Mouse (Mus musculus) ovary, adult 18-20 months (tissue): ENCODE measurements around the gene Jmjd8.

ENCODE experiments used
- DNase-seq: peaks from one replicate; pipeline ENCODE4 v3.0.0; 2022; ENCODE audit warnings: low spot score, mixed read lengths

Gene Jmjd8

DNA sequence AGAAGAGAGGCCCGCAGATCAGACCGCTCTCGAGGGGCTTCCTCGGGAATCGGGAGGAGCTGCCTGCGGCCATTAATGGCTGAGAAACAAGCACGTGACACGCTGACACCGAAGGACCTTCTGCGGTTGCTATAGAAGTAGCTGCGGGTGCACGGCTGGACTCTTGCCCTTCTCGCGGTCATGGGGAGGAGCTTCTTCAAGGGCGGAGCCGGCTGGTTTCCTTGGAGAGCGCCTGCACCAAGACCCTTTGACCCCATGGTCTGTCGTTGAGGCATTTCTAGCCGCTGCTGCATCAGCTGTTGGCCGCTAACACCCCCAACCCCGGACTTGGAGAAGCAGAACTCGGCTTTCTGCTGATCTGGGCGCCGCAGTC is 4.6 kb downstream of the Jmjd8 start, which contains the start of gene Stub1:
Stub1 (minus strand) TSS at position 114 of the 373 bp plus-strand sequence.
- DNase-seq = peak; percentile 94

DNA sequence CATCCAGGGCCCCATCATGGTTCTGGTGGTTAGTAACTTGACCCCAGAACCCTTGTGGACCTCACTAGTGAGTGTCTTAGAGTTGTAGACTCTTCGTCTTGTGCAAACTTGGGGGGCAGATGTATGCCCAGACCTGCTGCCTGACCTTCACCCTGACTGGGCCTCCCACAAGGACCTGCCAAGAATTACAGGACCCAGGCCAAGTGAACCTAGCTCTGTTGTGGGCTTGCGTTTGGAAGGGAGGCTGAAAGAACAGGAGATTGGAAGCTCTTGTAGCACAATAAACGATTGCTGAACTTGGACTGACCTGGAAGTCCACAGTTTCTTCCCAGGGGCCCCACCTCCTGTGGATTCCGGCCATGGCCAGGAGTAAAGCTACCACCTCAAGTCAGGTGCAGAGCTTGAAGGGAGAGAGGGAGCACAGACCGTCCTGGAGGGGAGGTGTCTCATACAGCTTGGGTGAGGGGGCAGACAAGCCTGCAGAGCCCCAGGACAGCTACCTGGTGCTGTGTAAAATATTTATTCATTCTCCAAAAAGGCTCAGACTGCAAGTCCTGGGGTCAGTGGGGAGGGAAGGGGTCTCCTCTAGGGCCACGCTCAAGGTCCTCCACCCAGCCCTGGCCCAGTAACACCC is 5.4 kb downstream of the Jmjd8 start:
- DNase-seq = no peak

DNA sequence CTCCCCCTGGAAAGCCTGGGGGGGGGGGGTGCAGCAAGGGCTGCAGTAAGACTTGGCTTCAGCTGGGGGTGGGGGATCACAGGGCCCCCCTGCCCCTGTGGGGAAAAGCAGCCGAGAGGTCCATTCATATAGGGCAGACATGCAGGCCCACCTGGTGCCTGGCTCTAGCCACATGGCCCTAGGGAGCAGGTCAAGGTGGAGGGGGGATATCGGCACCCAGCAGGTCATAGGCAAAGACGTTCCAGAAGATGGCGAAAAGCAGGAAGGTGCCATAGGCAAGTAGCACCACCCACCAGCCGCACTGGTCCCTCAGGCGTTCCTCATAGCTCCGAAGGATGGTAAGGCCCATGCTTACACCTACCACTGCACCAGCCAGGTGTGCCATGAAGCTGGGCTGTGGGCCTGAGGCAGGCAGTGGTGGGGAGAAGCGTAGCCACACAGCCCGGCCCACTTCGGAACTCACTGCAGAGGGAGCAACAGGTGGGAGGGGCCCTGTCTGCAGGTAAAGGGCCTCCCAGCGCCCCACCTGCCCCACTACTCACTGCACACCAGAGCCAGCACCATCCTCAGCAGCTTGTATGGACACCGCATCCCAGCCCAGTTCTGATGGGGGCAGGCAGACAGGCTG is 6.0 kb downstream of the Jmjd8 start:
- DNase-seq = no peak

DNA sequence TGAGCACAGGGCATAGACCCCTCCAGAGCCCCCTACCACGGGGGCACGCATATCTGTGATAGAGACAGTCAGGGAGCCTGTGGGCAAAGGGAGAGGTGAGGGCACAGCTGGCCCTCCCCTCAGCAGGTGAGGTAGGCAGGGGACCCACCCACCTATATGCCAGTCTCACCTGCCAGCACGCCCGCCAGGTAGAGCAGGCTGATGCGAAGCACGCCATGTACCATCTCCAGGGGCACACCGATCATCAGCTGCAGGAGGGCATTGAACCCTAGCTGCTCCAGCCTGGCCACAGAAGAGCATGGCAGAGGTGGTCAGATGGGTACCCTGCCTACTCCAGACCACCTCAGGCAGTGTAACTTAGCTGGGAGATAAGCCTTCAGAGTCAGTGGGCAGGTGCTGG is 6.6 kb downstream of the Jmjd8 start:
- no peak for DNase-seq

DNA sequence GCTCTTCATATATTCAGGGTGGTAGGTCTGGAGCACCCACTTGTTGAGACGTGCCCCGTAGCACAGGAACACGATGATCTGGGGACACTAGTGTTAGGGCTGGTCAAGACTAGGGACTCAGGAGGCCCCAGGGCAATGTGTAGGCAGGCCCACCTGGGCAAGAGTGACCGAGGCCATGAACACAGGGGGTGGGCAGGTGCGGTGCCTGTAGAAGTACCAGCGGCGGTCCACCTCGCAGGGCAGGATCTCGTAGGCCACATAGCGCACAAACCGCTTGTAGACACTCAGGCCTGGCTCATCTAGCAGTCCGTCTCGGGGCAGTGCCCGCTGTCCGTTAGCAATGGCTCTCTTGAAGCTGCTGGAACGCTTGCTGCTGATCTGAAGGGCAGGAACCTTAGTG is 7.1 kb downstream of the Jmjd8 start:
- no peak for DNase-seq

DNA sequence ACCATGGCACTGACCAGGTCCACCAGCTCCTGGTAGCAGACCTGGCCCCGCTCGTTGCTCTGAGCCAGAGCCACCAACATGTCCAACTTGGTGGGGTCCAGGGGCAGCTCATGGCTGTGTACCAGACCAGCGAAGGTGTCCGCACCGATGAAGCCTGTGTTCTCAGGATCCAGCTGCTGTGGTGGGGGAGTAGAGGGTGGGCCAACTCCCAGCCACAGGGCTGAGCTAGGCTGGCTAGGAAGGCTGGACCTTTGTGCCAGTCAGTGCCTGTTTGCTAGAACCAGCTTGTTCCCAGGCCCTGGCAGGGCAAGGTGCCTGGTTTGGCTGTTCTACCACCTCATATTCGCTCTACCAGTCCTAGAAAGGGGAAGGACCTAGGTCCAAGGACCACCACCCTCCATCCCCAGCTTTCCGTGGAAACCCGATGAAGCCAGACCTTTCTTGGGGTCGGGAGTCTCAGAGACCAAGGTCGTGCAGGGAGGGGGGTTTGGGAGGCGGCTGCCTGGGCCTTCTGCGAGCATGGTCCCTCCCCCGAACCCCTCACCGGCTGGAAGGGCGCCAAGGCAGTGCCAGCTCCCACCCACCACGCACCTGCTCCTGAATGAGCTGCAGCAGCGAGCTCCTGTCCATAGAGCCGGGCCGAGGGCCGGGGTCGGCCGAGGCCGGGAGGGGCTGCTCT is 7.9 kb downstream of the Jmjd8 start:
- no peak for DNase-seq

DNA sequence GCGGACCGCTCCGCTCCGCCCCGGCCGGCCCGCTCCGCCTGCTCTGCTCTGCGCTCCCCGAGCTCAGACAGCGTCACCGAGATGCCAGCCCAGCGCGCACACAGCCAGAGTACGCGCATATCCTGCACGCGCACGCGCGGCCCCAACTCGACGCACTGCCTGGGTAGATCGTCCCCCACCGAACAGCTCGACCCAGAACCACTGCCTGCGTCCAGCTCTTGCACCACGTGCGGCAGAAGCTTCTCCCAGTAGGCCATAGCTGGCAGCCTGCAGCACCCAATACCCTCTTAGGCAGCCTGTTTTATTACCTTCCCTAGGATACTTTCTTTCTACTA is 8.4 kb downstream of the Jmjd8 start, which contains the start of gene Rhbdl1:
Rhbdl1 (minus strand) TSS at position 220 of the 335 bp plus-strand sequence.
- peak; percentile 71 for DNase-seq

DNA sequence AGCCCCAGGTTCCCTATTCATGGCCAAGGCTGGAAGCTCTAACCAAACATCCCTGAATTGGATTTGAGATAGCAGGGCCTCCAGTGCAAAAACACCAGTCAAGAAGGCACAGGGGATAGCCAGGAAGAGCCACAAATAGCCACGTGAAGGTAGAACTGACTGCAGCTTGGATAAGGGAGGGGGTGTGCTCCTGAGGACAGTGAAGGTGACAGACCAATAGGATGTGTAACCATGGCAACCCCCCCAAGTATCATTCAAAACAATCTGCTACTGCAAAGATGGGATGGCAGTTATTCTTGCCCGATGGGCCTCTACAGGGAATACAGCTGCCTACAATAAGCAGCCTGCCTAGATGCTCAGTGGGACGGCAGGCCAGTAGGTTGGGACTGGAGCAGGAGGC is 8.9 kb downstream of the Jmjd8 start:
- no peak for DNase-seq

DNA sequence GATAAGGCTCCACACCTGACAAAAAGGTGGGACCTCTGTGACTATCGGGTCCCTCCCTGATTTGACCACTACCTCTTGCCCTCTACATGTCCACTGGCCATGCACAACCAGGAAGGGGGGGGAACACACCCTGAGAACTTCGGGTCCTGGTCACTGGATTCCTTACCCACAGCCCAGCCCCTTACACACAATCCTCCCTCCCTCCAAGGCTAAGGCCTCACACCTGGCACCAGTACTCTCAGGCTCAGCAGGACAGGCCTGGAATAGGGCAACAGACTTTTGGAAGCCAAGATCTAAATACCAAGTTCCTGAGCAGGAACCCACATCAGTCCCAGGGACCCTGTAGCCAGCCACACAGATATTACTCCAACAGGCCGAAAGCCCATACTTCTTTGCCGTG is 10.2 kb downstream of the Jmjd8 start:
- DNase-seq = no peak

DNA sequence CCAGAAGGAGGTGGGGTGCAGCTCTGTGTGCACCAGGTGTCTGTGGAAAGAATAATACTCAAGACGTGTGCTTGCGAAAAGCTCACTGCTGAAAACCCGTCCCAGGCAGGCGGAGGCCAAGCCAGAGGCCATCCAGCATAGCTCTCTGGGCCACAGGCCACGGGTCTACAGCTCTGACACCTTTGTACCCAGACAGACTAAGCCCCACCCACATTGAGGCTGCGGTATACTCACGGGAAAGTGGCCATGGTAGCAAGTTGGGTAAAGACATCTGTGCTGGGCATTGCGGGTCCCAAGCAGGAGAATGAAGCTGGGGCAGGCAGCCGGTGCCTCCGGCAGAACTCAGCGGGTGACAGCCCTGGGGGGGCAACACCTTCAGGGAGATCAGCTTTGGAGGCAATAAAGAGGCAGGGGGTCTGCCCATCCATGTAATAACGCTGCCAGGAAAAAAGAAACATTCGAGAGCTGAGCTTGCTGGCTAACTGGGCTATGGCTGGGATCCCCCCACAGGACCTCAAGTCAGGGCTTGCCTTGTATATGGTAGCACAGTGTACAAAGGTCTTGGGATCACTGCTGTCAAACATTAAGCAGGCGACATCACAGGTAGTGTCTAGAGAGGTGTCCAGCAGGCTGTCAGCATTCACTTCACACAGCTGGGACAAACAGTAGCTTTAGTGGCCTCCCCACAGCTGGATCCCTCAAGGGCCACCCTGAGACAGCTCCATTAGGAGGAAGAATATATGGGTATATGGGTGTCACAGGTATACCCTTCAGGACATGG is 11.0 kb downstream of the Jmjd8 start:
- no peak for DNase-seq

DNA sequence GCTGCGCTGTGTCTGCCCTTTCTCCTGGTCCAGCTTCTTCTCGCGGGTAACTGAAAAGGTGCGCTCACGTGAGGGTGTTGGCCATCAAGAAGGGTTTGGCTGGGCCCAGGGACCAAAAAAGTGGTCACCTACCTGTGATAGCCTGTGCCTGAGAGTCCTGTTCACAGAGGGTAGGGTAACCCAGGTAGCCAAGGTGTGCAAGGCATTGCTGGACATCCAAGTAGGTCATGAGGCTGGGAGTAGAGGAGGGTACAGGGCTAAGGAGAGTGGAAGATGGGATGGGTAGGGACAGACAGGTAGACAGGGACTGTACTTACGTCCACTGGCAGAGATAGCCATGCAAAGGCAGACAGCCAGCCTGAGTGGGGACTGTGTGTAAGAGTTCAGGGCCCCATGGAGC is 11.9 kb downstream of the Jmjd8 start:
- DNase-seq = no peak

DNA sequence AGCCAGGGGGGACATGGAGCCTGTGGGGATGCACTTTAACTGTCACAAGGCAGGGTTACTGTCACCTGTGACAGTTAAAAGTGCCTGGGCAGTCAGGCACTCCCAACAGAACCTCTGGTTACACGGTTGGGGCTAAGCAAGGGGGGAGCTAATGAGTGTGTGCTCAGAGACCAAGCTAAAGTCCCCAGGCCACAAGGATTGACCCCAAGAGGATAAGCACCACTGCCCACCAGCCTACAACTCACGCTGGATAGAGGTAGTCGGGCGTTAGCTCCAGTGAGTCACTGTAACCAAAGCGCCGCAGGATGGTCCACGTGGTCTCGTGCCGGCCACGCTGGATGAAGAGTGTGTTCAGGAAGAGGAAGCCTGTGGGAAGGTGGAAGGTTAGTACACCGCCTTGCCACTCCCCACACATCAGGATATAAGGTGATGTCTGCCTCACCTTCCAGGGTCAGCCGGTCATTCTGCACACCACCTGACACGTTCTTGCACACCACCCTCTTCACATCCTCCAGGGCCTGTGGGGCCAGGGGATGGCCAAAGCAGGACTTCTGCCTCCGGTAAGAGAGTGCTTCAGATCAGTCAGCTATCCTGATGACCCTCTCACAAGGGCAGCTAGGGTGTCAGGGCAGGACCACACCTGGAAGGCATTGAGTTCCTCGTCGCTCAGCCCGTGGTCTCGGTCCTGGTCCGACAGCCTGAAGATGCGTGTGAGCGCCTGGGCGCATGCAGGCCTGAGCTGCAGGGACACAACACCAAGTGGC is 12.6 kb downstream of the Jmjd8 start, which contains the start of gene Gm20683:
Gm20683 (minus strand) TSS at position 647 of the 764 bp plus-strand sequence.
- DNase-seq = no peak

DNA sequence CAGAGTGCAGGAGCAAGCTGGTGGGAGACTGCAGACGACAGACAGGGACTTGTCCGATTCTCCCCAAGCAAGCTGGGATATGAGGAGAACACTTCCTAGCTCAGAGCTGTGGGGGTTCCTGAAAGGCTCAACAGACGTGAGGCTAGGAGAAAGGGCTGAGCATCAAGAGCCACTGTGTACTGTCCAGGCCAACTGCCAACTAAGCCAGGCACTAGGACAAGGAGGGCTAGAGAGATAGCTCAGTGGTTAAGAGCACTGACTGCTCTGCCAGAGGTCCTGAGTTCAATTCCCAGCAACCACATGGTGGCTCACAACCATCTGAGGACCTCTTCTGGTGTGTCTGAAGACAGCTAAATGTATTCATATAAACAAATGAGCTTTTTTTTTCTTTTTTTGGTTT is 13.8 kb downstream of the Jmjd8 start:
- DNase-seq = no peak

DNA sequence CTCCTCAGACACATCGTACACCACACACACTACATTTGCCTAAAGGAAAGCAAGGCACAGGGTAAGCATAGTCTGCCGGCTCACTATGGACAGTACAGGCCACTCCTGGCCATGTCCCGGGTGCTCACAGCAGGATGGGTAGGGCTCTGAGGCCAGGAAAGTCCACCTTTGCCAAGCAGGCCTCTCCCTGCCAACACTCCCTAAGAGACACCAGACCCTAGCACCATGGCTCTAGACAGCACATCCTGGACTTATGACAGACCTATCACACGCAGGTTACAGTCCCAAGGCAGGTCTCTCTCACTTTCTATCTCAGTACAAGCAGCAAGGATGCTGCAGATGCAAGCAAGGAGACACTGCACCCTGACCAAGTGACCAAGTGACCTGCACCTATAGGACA is 14.5 kb downstream of the Jmjd8 start:
- DNase-seq = no peak

DNA sequence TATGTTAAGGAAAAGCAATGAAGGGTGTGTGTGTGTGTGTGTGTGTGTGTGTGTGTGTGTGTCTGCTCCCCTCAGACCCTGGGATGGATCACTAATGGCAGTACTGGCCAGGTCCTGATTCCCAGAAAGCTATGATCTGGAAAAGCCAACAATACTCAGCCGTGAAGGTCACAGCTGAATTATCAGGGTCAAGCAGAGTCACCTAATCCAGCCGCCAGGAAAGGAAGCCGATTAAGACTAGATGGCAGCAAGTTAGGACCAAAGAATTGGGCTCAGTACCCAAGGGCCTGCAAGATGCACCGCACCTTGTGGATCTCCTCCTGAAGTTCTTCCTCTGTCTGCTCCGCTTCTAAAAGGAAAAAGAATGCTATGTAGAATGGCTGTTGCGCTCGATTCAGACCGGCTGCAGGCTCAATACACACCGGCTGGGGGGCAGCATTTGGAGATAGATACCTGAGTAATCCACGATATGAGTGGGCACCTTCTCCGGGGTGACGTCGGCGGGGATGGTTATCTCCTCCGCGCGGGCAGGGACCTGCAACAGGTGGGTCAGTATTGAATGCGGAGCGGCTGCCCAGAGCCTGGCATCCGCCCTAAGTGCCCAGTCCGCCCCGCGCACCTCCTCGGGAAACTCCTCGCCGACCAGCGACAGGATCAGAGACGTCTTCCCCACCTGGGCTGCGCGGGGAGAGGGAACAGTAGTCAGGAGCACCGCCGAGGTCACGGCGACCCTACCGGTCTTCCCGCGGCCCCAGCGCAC is 15.1 kb downstream of the Jmjd8 start:
- no peak for DNase-seq

DNA sequence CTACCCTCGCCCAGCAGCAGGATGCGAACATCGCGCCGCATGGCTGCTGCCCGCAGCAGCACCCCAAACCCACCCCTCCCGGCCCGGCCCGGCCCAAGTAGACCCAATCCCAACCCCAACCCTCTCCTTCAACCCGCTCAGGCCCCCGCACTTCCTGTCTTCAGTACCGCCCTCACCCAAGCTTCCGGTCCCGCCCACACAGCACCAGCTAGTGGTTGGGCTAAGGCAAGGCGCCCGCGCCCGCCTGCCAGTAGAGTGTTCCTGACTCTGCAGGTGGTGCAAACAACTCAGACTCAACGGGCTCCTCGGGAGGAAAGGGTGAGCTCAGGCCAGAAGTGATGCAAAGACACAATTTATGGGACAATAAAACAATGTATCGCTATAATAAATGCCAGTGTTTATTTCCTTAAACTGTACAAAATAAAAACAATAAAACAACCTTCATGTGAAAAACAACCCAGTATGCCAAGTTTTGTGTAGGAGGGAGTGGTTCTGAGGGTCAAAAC is 15.8 kb downstream of the Jmjd8 start, which contains the start of gene Rhot2:
Rhot2 (minus strand) TSS at position 456 of the 506 bp plus-strand sequence.
- DNase-seq = peak; percentile 94

DNA sequence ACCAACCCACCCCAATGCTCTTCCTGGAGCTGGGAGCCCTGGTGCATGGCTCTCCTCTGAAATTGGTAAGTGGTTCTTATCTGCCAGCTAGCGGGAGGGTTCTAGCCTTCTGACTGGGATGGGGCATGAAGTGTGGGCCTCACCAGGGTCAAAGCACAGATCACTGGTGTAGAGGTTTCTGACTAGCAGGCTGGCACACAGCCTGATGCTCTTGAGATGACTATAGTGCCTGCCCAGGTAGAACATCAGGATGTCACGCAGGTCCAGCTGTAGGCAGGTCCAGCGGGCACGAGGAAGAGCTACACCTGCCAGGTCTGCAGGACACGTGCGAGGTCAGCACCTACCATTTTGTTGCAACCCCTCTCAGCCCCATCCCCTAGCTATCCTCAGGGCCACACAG is 31.6 kb downstream of the Jmjd8 start:
- DNase-seq = no peak

DNA sequence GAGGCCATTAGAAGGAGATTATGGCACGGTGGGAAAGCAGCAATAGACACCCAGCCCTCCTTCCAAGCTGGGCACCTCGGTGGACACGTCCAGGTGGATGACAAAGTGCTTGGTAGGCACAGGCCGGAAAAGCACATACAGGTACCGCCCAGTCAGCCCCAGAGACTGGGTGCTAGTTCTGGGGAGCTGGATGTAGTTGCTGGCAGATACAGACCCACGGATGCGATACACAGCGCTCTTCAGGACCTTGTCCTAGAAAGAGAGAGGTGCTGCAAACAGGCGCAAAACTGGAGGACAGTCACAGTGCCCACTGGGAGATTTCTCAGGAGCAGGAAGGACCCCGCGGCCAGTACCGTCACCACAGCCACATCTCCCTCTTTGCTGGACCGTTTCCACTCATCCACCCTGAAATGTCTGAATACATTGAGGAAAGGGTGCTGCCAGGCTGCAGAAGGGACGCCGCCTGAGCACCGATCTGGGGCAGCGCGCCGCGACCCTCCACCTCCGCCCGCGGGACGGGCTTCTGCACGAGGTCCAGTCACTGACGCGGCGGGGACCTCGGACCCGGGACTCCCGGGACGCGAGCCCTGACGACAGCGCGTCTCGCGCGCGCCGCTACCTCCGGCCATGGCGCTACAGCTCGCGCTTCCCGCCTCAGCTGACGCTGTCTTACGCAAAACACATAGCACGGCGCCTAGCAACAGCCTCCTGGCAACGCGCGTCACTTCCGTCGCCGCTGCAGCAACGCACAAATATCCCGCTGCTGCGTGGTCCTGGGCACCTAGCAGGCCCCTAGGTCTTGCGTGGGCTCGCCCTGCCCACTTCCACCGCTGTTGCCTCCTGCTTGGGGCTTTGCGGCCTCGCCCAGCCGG is 32.4 kb downstream of the Jmjd8 start, which contains the start of gene Wdr90:
Wdr90 (minus strand) TSS at position 670 of the 872 bp plus-strand sequence.
- DNase-seq = peak; percentile 88

DNA sequence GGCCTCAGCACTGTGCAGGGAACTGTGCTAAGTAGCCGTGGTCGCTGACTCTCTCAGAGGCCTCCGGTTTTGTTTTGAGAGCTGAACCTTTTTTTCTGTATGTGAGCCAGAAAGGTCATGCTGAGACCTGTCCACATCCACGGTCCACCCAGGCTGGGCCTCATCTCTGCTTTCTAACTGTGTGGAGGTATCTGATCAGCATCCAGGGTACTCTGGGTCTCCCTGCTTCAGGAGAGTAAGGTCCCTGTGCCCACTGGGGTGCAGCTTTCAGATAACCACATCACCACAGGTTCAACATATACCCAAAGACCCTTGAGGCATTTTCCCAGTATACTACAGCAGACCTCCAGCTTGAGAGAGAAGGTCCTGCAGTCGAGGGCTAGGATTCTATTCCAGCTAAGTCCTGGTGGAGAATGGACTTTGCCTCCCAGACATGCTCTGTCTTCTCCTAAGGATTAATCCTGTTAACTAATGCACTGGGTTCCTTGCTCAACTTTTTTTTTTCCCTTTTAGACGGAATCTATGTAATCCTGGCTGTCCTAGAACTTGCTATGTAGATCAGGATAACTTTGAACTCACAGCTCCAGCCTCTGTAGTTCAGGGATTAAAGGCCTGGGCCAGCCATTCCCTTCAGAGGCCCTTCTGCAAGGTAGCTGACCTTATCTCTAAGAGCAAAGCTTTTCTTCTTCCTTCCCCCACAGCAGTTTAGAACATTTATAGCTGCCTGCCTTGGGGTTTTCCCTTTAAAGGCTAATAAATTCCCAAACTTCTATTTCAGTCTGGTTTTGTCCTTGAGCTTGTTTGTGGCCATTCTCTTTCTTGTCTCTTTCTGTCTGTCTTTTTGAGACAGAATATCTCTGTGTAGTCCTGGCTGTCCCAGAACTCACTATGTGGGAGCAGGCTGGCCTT is 33.3 kb downstream of the Jmjd8 start:
- DNase-seq = no peak
